ENCODE assay signal across 9 mouse cellular contexts in the genomic region with DNA sequence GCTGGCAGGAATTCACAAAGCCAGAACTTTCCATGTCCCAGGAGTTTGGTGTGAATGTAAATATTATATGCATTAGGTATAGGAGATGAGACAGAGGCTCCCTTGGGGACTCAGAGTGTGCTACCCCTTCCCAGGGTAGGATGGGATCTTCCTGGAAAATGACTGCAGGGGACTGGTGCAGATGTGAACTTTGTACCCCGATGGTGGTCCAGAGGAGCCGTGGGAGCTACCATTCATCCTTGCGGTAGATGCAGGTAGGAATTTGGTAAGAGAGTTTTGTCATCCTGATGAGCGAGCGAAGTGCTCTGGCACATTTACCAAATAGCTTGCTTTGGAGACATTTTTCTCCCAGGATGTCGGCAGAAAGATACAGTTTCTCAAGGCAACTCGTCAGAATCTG. TPM values are rescaled to one million over a fixed set of nuclear protein-coding genes. Genes with fewer than 3 reads are reported as not detected.
DNase-seq lines count a peak whose midpoint lies in the region; ATAC-seq and TF ChIP-seq lines count a peak whose summit lies in the region.
"Had no signal": no experiment of that assay in that cellular context is flagged by ENCODE, and none has a peak within 500 bp of the region (broad histone marks: within the 10 kb centered on the region; RNA-seq: fewer than 3 reads in every experiment).

No protein-coding gene starts in this region.

- ATAC-seq in heart, embryonic 16.5 days (replicated peaks; ENCODE audit: extremely low read depth, insufficient read depth, low FRiP score), result no peak
- no peak for ATAC-seq in lung, embryonic 14.5 days (ENCODE audit: insufficient read depth)
- ATAC-seq in forebrain, embryonic 16.5 days, result no peak
- ATAC-seq in neural tube, embryonic 14.5 days (ENCODE audit: low read depth), result no peak

- 91% methylated on average over 7 of the region's 7 CpGs for WGBS in heart, embryonic 16.5 days
- 83% methylated on average over 7 of the region's 7 CpGs for WGBS in lung, embryonic 14.5 days
- 71% methylated on average over 7 of the region's 7 CpGs for WGBS in forebrain, embryonic 16.5 days
- 69% methylated on average over 7 of the region's 7 CpGs for WGBS in neural tube, embryonic 14.5 days

- H3K36me3 ChIP-seq in heart, embryonic 16.5 days (ENCODE audit: control insufficient read depth, insufficient read depth), result 0 out of 2 replicates have a peak, but pooled peaks cover 3% of the 10 kb centered on the region
- H3K36me3 ChIP-seq in lung, embryonic 14.5 days (ENCODE audit: insufficient read depth), result peaks cover 52% of the 10 kb centered on the region
- H3K36me3 ChIP-seq in forebrain, embryonic 16.5 days (ENCODE audit: control insufficient read depth, insufficient read depth), result no peaks in the 10 kb centered on the region
- 0 out of 2 replicates have a peak, but pooled peaks cover 5% of the 10 kb centered on the region for H3K36me3 ChIP-seq in neural tube, embryonic 14.5 days (ENCODE audit: control insufficient read depth, insufficient read depth, low read length)

- peaks cover 41% of the 10 kb centered on the region for H3K4me1 ChIP-seq in heart, embryonic 16.5 days (ENCODE audit: control insufficient read depth, insufficient read depth, low read length)
- H3K4me1 ChIP-seq in lung, embryonic 14.5 days (ENCODE audit: insufficient read depth), result peaks cover 17% of the 10 kb centered on the region
- H3K4me1 ChIP-seq in forebrain, embryonic 16.5 days (replicated peaks; ENCODE audit: control insufficient read depth, insufficient read depth, low read length), result peaks cover 61% of the 10 kb centered on the region
- peaks cover 52% of the 10 kb centered on the region for H3K4me1 ChIP-seq in neural tube, embryonic 14.5 days (ENCODE audit: control insufficient read depth, insufficient read depth, low read length)

- TF ChIP-seq CTCF in lung, embryonic 14.5 days (IDR thresholded peaks at IDR 0.05; ENCODE audit: low read depth), result no peak

- H3K9me3 ChIP-seq in heart, embryonic 16.5 days (replicated peaks; ENCODE audit: control insufficient read depth, low read length), result no peaks in the 10 kb centered on the region
- no peaks in the 10 kb centered on the region for H3K9me3 ChIP-seq in lung, embryonic 14.5 days (ENCODE audit: low read depth, low read length)
- no peaks in the 10 kb centered on the region for H3K9me3 ChIP-seq in forebrain, embryonic 16.5 days (ENCODE audit: control insufficient read depth, low read length)
- H3K9me3 ChIP-seq in neural tube, embryonic 14.5 days (ENCODE audit: control insufficient read depth, low read length), result no peaks in the 10 kb centered on the region
- H3K9me3 ChIP-seq: heart, embryonic 12.5 days had no signal

- H3K4me2 ChIP-seq in heart, embryonic 16.5 days (ENCODE audit: low read depth, low read length), result peak overlapping the region; percentile 16; the same call in 1 of the 2 replicates
- peak overlapping the region; percentile 13; the same call in 1 of the 2 replicates for H3K4me2 ChIP-seq in lung, embryonic 14.5 days
- peak overlapping the region; percentile 98 for H3K4me2 ChIP-seq in forebrain, embryonic 16.5 days (ENCODE audit: low read length)
- H3K4me2 ChIP-seq in neural tube, embryonic 14.5 days (ENCODE audit: low read depth, low read length), result peak overlapping the region; percentile 87
- H3K4me2 ChIP-seq: heart, embryonic 12.5 days had no signal

- no peak for DNase-seq in heart, adult 9 months (ENCODE audit: low spot score in 2 of 2)
- DNase-seq in lung, embryonic 14.5 days, result no peak
- DNase-seq in lung, postnatal 36 days, result no peak
- no peak for DNase-seq in T-cell, adult 2 months (ENCODE audit: low spot score)
- DNase-seq: thymus, adult 18-20 months had no signal

- H3K27ac ChIP-seq in heart, embryonic 16.5 days (ENCODE audit: low read length), result no peak overlapping the region
- H3K27ac ChIP-seq in lung, embryonic 14.5 days (ENCODE audit: low read depth), result no peak overlapping the region
- peak overlapping the region; percentile 14; the same call in 1 of the 2 replicates for H3K27ac ChIP-seq in forebrain, embryonic 16.5 days (ENCODE audit: low read length)
- peak overlapping the region; percentile 45; the same call in 1 of the 2 replicates for H3K27ac ChIP-seq in neural tube, embryonic 14.5 days (ENCODE audit: low read depth, low read length)

- H3K27me3 ChIP-seq in heart, embryonic 16.5 days (ENCODE audit: control insufficient read depth, insufficient read depth, low read length), result no peaks in the 10 kb centered on the region
- H3K27me3 ChIP-seq in lung, embryonic 14.5 days (ENCODE audit: insufficient read depth, low read length), result no peaks in the 10 kb centered on the region
- H3K27me3 ChIP-seq in forebrain, embryonic 16.5 days (replicated peaks; ENCODE audit: control insufficient read depth, insufficient read depth, low read length), result no peaks in the 10 kb centered on the region
- H3K27me3 ChIP-seq in neural tube, embryonic 14.5 days (ENCODE audit: control insufficient read depth, insufficient read depth, low read length), result no peaks in the 10 kb centered on the region; the same call in 1 of the 2 replicates

- H3K4me3 ChIP-seq in heart, embryonic 16.5 days (ENCODE audit: low read length), result peak overlapping the region; percentile 16; the same call in 1 of the 2 replicates
- H3K4me3 ChIP-seq in lung, embryonic 14.5 days (ENCODE audit: low read depth, low read length), result no peak overlapping the region; the same call in 1 of the 2 replicates
- H3K4me3 ChIP-seq in forebrain, embryonic 16.5 days (replicated peaks; ENCODE audit: low read length), result peak overlapping the region; percentile 88
- peak overlapping the region; percentile 98 for H3K4me3 ChIP-seq in neural tube, embryonic 14.5 days (ENCODE audit: low read depth, low read length)
- H3K4me3 ChIP-seq: heart, embryonic 12.5 days had no signal

- H3K9ac ChIP-seq in heart, embryonic 16.5 days (ENCODE audit: low read length), result no peak overlapping the region
- H3K9ac ChIP-seq in lung, embryonic 14.5 days, result no peak overlapping the region
- peak overlapping the region; percentile 100 for H3K9ac ChIP-seq in forebrain, embryonic 16.5 days (replicated peaks; ENCODE audit: low read depth, low read length)
- peak overlapping the region; percentile 46 for H3K9ac ChIP-seq in neural tube, embryonic 14.5 days (replicated peaks; ENCODE audit: low read depth, low read length)
- H3K9ac ChIP-seq: heart, embryonic 12.5 days had no signal

RNA-seq across cellular contexts. Expression of a gene that starts 59.7 kb away (rescaled TPM):
- 20.3 and 21.5 TPM in 2 replicates for polyA plus RNA-seq in heart, embryonic 16.5 days (2015; fragmentation: Nextera tagmentation; extraction: Ambion mirVana)
- polyA plus RNA-seq in lung, embryonic 14.5 days (2014; fragmentation: Nextera tagmentation; extraction: Ambion mirVana), result 2.7 and 3.3 TPM in 2 replicates
- polyA plus RNA-seq in forebrain, embryonic 16.5 days (2015; fragmentation: Nextera tagmentation; extraction: Ambion mirVana), result 0.90 and 1.6 TPM in 2 replicates
- polyA plus RNA-seq in neural tube, embryonic 14.5 days (2014; fragmentation: Nextera tagmentation; extraction: Ambion mirVana), result 0.75 and 1.3 TPM in 2 replicates

Comparison
In these comparisons a context has a peak if more than half of its experiments do, and no peak if none do; other contexts are left out.
1. H3K27ac ChIP-seq: peak in forebrain, embryonic 16.5 days (single experiment) and neural tube, embryonic 14.5 days (single experiment); none in heart, embryonic 16.5 days (single experiment) and lung, embryonic 14.5 days (single experiment).
2. H3K4me2 ChIP-seq: peak in every context shown above with its lines; median percentile 98 in forebrain, embryonic 16.5 days; 87 in neural tube, embryonic 14.5 days; 16 in heart, embryonic 16.5 days; 13 in lung, embryonic 14.5 days.
3. H3K9ac ChIP-seq: peak in forebrain, embryonic 16.5 days (single experiment) and neural tube, embryonic 14.5 days (single experiment); none in heart, embryonic 16.5 days (single experiment) and lung, embryonic 14.5 days (single experiment).